In genomic region chr11:65723715-65724114, GRCm38 (mm10) we compare ENCODE assay signal across 16 mouse cellular contexts.
A peak's percentile ranks its signal among the peaks of the same experiment; 100 is the strongest.
DNase-seq lines count a peak whose midpoint lies in the region; ATAC-seq lines count a peak whose summit lies in the region.
"Had no signal": no experiment of that assay in that cellular context is flagged by ENCODE, and none has a peak within 500 bp of the region (broad histone marks: within the 10 kb centered on the region; RNA-seq: fewer than 3 reads in every experiment).

No protein-coding gene starts in this region.

- DNase-seq in frontal cortex, postnatal 10 days (ENCODE audit: low spot score in 2 of 2): no peak
- DNase-seq: adrenal gland, adult 2 months; adrenal gland, adult 8-10 months; adrenal gland, postnatal 10 days; adrenal gland, postnatal 14 days; adrenal gland, postnatal 25 days; adrenal gland, postnatal 36 days; B cell, adult 2 months; cerebellum, adult 11 months; cerebellum, adult 11-12 months; cerebellum, adult 18-20 months; cerebellum, adult 2 months had no signal

- peak; percentile 93 for ATAC-seq in frontal cortex, adult (ENCODE audit: low TSS enrichment)
- ATAC-seq: activated CD4-positive, CD25-positive, alpha-beta regulatory T cell, adult 4 months; CD4-positive, CD25-positive, alpha-beta regulatory T cell, adult 4 months; Patski had no signal
